Comparison of ENCODE assay signal across 10 mouse cellular contexts in the genomic region with DNA sequence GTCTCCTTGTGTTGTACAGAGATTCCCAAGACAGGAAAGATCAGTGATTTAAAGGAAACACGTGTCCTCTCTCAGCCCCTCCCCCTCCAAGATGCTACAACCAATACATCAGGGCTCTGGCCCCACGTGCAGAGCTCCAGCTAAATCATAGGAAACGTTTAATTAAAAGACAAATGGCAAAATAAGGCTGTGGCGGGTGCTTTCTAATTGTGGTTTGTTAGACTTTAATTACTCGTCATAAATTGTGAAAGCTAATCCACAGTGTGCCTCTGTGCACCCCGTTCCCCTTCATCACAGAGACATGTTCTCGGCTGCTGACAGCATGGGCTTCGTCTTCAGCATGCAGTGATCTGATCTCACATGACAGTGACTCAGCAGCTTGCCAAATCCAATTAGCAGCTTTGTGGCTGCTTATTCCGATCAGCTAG.
DNase-seq lines count a peak whose midpoint lies in the region; ATAC-seq and TF ChIP-seq lines count a peak whose summit lies in the region.
"Had no signal": no experiment of that assay in that cellular context is flagged by ENCODE, and none has a peak within 500 bp of the region (broad histone marks: within the 10 kb centered on the region; RNA-seq: fewer than 3 reads in every experiment).

No protein-coding gene starts in this region.

- no peak overlapping the region for H3K4me3 ChIP-seq in embryonic facial prominence, embryonic 10.5 days
- no peak overlapping the region for H3K4me3 ChIP-seq in hindbrain, embryonic 16.5 days (ENCODE audit: low read length)
- H3K4me3 ChIP-seq in neural tube, embryonic 13.5 days: no peak overlapping the region
- no peak overlapping the region for H3K4me3 ChIP-seq in intestine, postnatal 0 days (ENCODE audit: low read depth, low read length)

- peak; percentile 34 to 44 for DNase-seq in left cerebral cortex, postnatal 14 days (ENCODE audit: low spot score in 2 of 2)
- no peak for DNase-seq in left cerebral cortex, postnatal 10 days (ENCODE audit: extremely low spot score in 1 of 2, low spot score in 2 of 2)
- DNase-seq in embryonic facial prominence, embryonic 10.5 days (ENCODE audit: low spot score): peak; percentile 21
- DNase-seq in gastrocnemius, adult 18-20 months (ENCODE audit: low spot score): no peak
- DNase-seq in adrenal gland, adult 18-20 months (ENCODE audit: low spot score in 2 of 2): no peak

- no peak overlapping the region for H3K9ac ChIP-seq in hindbrain, embryonic 16.5 days (ENCODE audit: low read depth, low read length)
- H3K9ac ChIP-seq in neural tube, embryonic 13.5 days: no peak overlapping the region
- H3K9ac ChIP-seq in intestine, postnatal 0 days (ENCODE audit: low read depth, low read length): no peak overlapping the region

- H3K4me2 ChIP-seq in hindbrain, embryonic 16.5 days (ENCODE audit: low read length): peak overlapping the region; percentile 1
- 0 out of 2 replicates have a peak overlapping the region, but pooled peaks have one; percentile 6 for H3K4me2 ChIP-seq in neural tube, embryonic 13.5 days
- no peak overlapping the region for H3K4me2 ChIP-seq in intestine, postnatal 0 days (replicated peaks; ENCODE audit: low read depth)
- H3K4me2 ChIP-seq: heart, embryonic 11.5 days had no signal

- no peaks in the 10 kb centered on the region for H3K27me3 ChIP-seq in embryonic facial prominence, embryonic 10.5 days (replicated peaks; ENCODE audit: low read depth, poor library complexity, severe bottlenecking)
- no peaks in the 10 kb centered on the region for H3K27me3 ChIP-seq in hindbrain, embryonic 16.5 days (replicated peaks; ENCODE audit: control insufficient read depth, insufficient read depth, low read length)
- no peaks in the 10 kb centered on the region for H3K27me3 ChIP-seq in neural tube, embryonic 13.5 days
- no peaks in the 10 kb centered on the region for H3K27me3 ChIP-seq in intestine, postnatal 0 days (replicated peaks; ENCODE audit: control insufficient read depth, insufficient read depth, low read length)

- ATAC-seq in hindbrain, embryonic 16.5 days: peak; percentile 90
- peak; percentile 89 for ATAC-seq in neural tube, embryonic 13.5 days (ENCODE audit: low read depth)
- no peak for ATAC-seq in intestine, postnatal 0 days

- TF ChIP-seq CTCF in intestine, postnatal 0 days (IDR thresholded peaks at IDR 0.05; ENCODE audit: low read depth): no peak

- H3K36me3 ChIP-seq in embryonic facial prominence, embryonic 10.5 days (replicated peaks): no peaks in the 10 kb centered on the region
- H3K36me3 ChIP-seq in hindbrain, embryonic 16.5 days (ENCODE audit: control insufficient read depth, insufficient read depth, low read length): no peaks in the 10 kb centered on the region
- H3K36me3 ChIP-seq in neural tube, embryonic 13.5 days: no peaks in the 10 kb centered on the region
- H3K36me3 ChIP-seq in intestine, postnatal 0 days (ENCODE audit: control insufficient read depth, insufficient read depth): no peaks in the 10 kb centered on the region

- intact Hi-C loops in left cerebral cortex, postnatal 14 days (cut with DNase I): no loop called here
- intact Hi-C loops in left cerebral cortex, postnatal 10 days (cut with DNase I): no loop called here

- 53% methylated on average over 9 of the region's 9 CpGs for WGBS in embryonic facial prominence, embryonic 10.5 days
- WGBS in hindbrain, embryonic 16.5 days: 36% methylated on average over 9 of the region's 9 CpGs
- WGBS in neural tube, embryonic 13.5 days: 38% methylated on average over 9 of the region's 9 CpGs
- WGBS in intestine, postnatal 0 days: 57% methylated on average over 9 of the region's 9 CpGs

- H3K9me3 ChIP-seq in embryonic facial prominence, embryonic 10.5 days: no peaks in the 10 kb centered on the region
- H3K9me3 ChIP-seq in hindbrain, embryonic 16.5 days (ENCODE audit: control insufficient read depth, low read length): no peaks in the 10 kb centered on the region
- no peaks in the 10 kb centered on the region for H3K9me3 ChIP-seq in neural tube, embryonic 13.5 days
- no peaks in the 10 kb centered on the region for H3K9me3 ChIP-seq in intestine, postnatal 0 days (ENCODE audit: control insufficient read depth)

- H3K27ac ChIP-seq in embryonic facial prominence, embryonic 10.5 days (replicated peaks): no peak overlapping the region
- no peak overlapping the region for H3K27ac ChIP-seq in hindbrain, embryonic 16.5 days (ENCODE audit: low read depth, low read length)
- 0 out of 2 replicates have a peak overlapping the region, but pooled peaks have one; percentile 38 for H3K27ac ChIP-seq in neural tube, embryonic 13.5 days (replicated peaks)
- no peak overlapping the region for H3K27ac ChIP-seq in intestine, postnatal 0 days (ENCODE audit: low read depth, low read length)
- H3K27ac ChIP-seq: macrophage had no signal

- H3K4me1 ChIP-seq in embryonic facial prominence, embryonic 10.5 days: peaks cover 10% of the 10 kb centered on the region
- peaks cover 6% of the 10 kb centered on the region for H3K4me1 ChIP-seq in hindbrain, embryonic 16.5 days (ENCODE audit: control insufficient read depth, insufficient read depth, low read depth, low read length)
- peaks cover 16% of the 10 kb centered on the region for H3K4me1 ChIP-seq in neural tube, embryonic 13.5 days (replicated peaks)
- H3K4me1 ChIP-seq in intestine, postnatal 0 days (replicated peaks; ENCODE audit: control insufficient read depth, insufficient read depth, low read length): no peaks in the 10 kb centered on the region

Comparison
In these comparisons a context has a peak if more than half of its experiments do, and no peak if none do; other contexts are left out.
1. DNase-seq: peak in left cerebral cortex, postnatal 14 days (2 of 2) and embryonic facial prominence, embryonic 10.5 days (single experiment); none in left cerebral cortex, postnatal 10 days (0 of 2), gastrocnemius, adult 18-20 months (single experiment) and adrenal gland, adult 18-20 months (0 of 2).